Mouse (Mus musculus): ENCODE measurements at regions not wholly inside any gene's neighbourhood (a gene's known extent, or its start where the extent isn't known, plus 50 kb on each side); places are given as distances from the start of the nearest gene placed in this dataset.

DNA sequence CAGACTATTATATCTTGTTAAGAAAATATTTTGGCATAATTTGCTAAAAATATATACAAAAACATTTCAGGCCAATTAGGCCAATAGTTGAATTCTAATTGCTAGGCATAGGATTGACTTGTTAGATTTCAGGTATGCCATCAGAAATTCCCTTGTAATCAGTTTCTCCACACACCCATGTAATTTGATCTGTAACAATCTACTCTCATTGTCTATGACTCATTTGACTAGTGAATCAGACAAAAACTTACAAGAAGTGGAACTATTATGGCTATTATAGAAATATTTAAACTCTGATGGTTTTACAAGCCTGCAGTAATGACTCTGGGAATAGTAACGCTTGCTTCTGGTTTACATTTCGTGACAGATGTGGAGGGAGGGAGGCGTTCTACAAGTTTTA lies 338.9 kb upstream of the Ptbp2 start:
- no peak for DNase-seq (ENCODE audit: low read depth, low spot score)

DNA sequence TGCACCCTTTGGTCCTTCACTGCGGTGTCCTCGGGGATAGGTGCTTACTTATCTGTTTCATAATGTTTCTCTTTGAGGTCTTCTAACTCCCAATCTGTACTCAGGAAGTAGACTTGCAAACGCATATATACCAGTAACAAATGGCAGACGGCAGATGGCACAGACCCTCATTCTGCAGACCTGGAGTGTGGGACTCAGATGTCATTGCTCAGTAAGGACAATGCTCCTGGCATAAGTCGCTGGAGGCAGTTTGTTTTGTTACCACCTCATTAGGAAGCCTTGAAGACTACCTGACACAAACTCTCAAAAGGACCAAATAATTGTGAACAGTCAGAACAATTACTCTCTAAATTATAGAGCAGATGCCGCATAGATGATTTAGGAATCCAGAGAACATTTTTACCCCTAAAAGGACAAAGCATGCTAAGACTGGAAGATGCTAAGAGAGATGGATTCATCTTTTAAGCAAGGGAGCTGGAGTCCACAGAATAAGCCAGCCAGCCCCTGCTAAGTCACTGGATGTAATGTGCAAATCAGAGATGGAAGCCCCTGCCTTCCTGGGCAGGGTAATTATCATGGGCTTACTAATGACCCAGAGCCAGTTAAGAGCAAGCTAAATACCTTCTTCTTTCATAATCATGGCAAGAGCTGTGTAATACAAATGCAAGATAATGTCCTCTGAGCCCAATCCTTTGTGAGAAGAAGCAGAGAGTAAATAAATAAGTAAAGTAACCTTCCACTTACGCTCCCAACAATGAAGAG lies 299.1 kb upstream of the Ptbp2 start:
- no peak for DNase-seq (ENCODE audit: low read depth, low spot score)

GRCm38 (mm10) chr3:120073528-120073927 lies 289.3 kb upstream of the Ptbp2 start:
- no peak for DNase-seq (ENCODE audit: low read depth, low spot score)

DNA sequence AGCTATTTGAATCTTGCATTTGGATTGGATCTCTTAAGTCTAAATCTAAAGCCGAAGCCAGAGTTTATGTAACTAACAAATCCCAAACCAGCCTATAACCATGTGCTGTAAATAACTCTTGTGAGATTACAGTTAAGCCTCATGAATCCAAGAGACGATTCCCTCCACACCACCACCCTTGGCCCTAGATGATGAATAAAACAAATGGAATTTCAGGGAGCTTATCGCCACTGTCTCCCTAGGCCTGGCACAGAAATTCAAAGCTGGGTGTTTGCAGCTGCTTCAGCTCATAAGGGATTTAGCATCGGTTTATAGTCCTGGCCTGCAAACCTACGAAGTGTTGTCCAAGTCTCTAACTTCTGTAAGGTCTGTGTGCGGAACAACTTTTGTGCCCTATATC lies 281.4 kb upstream of the Ptbp2 start:
- DNase-seq (ENCODE audit: low read depth, low spot score), result no peak

DNA sequence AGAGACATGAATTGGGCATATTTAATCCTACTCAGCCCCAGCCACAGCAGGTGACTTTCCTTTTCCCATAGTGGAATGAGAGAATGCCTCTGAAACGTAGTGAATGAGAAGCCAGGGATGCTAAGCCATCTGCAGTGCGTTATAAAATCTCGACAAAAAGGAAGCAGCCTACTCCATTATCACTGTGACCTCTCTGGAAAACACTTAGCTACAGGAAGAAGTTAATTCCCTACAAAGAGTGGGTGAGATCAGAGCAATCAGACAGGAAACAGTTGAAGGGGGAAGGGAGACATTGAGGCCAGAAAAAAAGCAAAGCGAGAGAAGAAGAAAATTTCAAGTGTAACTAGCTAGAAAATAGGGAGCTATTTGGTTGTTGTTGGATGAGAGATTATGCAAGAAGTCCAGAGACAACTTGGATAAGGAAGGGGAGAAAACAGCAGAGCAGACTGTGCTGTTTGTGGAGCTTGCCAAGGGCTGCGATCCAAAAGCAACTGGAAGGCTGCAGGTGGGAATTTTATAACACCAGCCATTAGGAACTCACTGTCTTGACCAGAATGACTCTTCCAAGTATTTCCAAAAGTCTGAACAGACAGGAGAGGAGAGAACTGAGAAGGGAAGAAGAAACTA lies 280.7 kb upstream of the Ptbp2 start:
- no peak for DNase-seq (ENCODE audit: low read depth, low spot score)

GRCm38 (mm10) chr3:120062264-120062663 lies 278.0 kb upstream of the Ptbp2 start:
- no peak for DNase-seq (ENCODE audit: low read depth, low spot score)

- DNase-seq (ENCODE audit: low read depth, low spot score), result no peak
These were observed 275.7 kb upstream of the Ptbp2 start for GRCm38 (mm10) chr3:120059959-120060358.

- DNase-seq (ENCODE audit: low read depth, low spot score), result no peak
These were observed 271.2 kb upstream of the Ptbp2 start for GRCm38 (mm10) chr3:120055216-120056154.

GRCm38 (mm10) chr3:120047238-120047637 lies 263.0 kb upstream of the Ptbp2 start:
- DNase-seq (ENCODE audit: low read depth, low spot score), result no peak

DNA sequence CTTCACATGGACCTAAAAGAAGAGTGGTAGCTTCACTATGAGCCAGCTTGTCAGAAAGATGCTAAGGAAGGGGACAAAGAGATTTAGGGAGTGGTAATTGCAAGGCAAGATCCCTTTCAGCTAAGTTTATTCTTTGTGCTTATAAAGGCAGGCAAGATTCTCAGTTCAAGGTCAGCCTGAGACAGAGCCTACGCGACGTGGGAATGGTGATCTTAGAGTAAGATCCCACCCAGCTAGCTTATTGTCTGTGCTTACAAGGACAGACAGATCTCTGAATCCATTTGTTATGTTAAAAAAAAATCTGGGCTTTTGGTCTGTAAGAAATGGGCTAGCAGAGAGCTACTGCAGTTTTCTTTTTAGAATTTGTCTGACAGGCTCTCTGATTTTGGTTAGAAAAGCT lies 253.3 kb upstream of the Ptbp2 start:
- DNase-seq (ENCODE audit: low read depth, low spot score), result no peak

DNA sequence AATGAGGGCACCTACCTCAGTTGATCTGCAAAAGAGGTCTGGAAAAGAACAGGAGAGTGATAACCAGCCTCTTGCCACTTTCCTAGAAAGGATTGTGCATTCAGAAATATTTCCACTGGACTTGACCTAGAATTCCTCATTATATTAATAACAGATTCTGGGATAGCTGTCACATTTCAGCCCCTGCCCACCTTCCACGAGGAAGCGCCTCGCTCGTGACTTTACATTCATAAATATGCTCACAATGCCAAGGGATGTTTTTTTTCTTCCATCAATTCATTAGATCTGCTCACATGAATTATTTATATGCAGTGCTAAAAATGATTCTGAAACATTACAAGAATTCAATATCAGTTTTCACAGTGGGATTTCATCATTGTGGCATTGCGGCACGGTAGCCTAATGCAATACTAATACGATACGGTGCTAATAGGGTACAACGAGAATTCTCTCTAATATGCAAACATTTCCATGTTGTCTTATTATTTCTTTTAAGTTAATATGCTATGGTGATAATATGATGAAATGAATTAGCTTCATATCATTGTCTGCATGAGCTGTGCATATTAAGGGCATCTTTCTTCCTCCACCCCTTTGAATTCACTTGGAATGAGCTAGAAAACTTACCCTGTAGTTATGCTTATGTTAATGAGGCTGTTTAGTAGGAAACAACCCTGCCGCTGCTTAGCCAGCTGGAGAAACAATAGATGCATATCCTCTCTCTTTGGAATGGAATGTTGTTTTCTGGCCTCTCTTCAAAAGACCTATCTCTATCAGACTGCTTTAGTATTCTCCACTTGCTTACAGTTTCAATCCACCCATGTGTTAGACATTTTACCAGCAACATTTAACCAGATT lies 235.8 kb upstream of the Ptbp2 start:
- DNase-seq (ENCODE audit: low read depth, low spot score), result no peak

DNA sequence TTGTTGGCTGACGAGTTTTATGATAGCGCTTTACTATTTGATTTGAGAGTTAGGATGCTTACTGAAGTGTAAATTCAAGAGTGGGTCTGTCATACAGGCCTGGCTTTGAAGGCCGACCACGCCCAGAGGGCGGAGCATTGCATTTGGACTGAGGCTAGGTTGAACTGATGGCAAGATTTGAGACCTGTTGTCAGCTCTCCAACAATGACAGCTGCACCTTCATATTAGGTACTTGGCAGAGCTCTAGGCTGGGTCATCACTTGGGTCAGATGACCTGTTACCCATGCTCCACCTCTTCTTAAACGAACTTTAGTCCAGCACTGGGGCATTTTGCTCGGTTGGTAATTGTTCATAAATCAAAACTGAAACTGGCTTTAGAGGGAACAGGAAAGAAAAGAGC lies 231.1 kb upstream of the Ptbp2 start:
- DNase-seq (ENCODE audit: low read depth, low spot score), result no peak

GRCm38 (mm10) chr3:120011861-120012260 lies 227.6 kb upstream of the Ptbp2 start:
- DNase-seq (ENCODE audit: low read depth, low spot score), result no peak

GRCm38 (mm10) chr3:120008110-120008509 lies 223.8 kb upstream of the Ptbp2 start:
- no peak for DNase-seq (ENCODE audit: low read depth, low spot score)

DNA sequence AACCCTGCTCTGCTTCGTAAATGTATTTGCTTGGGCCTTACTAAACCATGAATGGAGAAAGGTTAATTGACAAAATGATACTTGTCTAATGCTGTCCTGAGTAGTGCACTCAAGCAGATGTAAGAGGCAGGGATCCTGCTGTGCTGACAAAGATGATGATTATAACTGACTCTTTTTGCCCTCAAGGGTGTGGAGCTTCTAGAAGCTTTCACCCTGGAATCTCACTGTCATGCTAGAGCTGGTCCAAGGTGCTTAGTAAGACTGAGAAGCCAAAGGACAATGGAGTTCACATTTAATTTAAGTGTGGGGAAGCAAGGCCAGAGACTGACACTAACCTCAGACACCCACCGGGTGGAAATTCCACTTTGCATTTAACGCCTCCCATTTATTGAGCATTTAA lies 220.3 kb upstream of the Ptbp2 start:
- no peak for DNase-seq (ENCODE audit: low read depth, low spot score)

- DNase-seq (ENCODE audit: low read depth, low spot score), result no peak
These were observed 216.0 kb upstream of the Ptbp2 start for GRCm38 (mm10) chr3:120000281-120000680.

DNA sequence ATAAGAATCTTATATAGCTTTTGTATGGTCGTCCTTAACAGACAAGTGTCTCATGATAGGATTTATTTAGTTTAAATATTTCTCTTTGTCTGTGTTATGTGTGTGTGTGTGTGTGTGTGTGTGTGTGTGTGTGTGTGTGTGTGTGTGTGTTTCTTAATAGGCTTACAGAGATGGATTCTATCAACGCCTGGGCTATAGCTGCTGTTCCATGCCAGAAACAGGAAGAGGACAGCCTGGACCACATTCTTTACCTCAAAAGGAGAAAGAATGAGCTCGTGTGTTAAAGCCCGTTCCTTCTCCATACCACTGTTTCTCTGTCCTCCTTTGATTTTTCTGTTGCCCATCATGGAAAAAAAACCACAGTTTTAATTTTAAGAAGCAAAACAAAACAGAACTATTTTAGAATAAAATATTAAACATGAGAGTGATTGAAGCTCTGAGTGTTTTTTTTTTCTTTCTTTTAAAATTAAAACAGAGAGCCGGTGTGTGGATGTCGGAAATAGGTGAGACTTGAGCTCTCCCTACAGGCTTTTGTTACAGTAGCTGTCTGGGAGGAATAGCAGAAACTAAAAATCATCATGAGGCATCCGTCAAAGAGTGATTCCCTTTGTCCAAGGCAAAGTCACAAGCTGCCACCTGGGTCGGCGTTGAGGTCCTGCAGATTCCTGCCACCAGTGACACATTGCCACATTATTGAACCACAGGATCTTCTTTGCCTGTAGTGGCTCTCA lies 212.2 kb upstream of the Ptbp2 start:
- no peak for DNase-seq (ENCODE audit: low read depth, low spot score)

DNA sequence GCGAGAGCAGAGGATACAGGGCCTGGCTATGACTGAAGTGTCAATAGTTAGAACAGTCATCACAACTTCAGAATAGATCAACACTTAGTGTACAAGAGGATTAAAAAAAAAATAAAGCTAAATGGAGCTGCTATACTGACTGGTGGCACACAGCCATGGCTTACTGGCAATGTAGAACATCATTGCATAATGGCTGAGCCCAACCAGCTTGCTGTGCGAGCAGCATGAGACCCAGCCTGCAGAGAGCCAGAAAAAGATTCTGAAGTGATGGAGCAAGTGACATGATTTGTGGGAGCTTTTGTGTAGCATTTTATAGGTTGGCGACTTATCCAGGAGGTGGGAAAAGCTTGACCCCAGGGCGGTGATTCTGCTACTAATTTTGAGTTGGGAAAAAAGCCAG lies 211.5 kb upstream of the Ptbp2 start:
- DNase-seq (ENCODE audit: low read depth, low spot score), result no peak

- DNase-seq (ENCODE audit: low read depth, low spot score), result no peak
These were observed 203.1 kb upstream of the Ptbp2 start for GRCm38 (mm10) chr3:119987245-119987852.

GRCm38 (mm10) chr3:119977349-119977748 lies 193.1 kb upstream of the Ptbp2 start:
- DNase-seq (ENCODE audit: low read depth, low spot score), result no peak
